ENCODE assay signal across 13 mouse cellular contexts in the genomic region with DNA sequence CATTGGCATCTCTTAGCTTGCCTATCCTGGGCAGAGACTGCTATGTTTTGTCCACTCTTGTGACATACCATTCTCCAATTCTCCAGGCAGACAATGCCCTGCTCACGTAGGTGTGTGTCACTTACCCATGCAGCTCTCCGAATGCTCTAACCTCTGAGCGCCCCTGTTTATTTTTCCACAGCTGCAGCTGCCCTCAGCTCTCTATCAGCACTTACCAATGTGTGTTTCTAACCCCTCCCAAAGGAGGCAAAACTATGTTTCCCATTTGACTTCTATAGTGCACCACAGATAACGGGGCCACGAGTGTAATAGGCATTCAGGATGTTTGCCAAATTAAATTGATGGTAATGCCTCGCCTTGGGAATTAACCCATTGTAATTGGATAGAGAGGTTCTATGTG.
"Had no signal": no experiment of that assay in that cellular context is flagged by ENCODE, and none has a peak within 500 bp of the region (broad histone marks: within the 10 kb centered on the region; RNA-seq: fewer than 3 reads in every experiment).

No protein-coding gene starts in this region.

- H3K9me3 ChIP-seq: limb, embryonic 12.5 days; liver, embryonic 15.5 days; midbrain, embryonic 12.5 days had no signal

- H3K4me3 ChIP-seq: limb, embryonic 12.5 days; liver, embryonic 15.5 days; midbrain, embryonic 12.5 days had no signal

- H3K36me3 ChIP-seq: limb, embryonic 12.5 days; liver, embryonic 15.5 days; midbrain, embryonic 12.5 days had no signal

- H3K27ac ChIP-seq: limb, embryonic 12.5 days; liver, embryonic 15.5 days; midbrain, embryonic 12.5 days had no signal

- H3K4me2 ChIP-seq: limb, embryonic 12.5 days; liver, embryonic 15.5 days; midbrain, embryonic 12.5 days had no signal

- H3K27me3 ChIP-seq: limb, embryonic 12.5 days; liver, embryonic 15.5 days; midbrain, embryonic 12.5 days had no signal

- DNase-seq: kidney, postnatal 25 days; liver; lung, adult 2 months; lung, postnatal 36 days; right cerebral cortex, adult 18-20 months; right cerebral cortex, postnatal 25 days; thymus, postnatal 36 days had no signal

- H3K9ac ChIP-seq: limb, embryonic 12.5 days; liver, embryonic 15.5 days; midbrain, embryonic 12.5 days had no signal

- H3K4me1 ChIP-seq: limb, embryonic 12.5 days; midbrain, embryonic 12.5 days had no signal

- ATAC-seq: intestine, embryonic 16.5 days; lung, postnatal 0 days; midbrain, embryonic 16.5 days had no signal
